ENCODE assay signal across 8 mouse cellular contexts in genomic region chr7:139979011-139979719, GRCm38 (mm10). TPM values are rescaled to one million over a fixed set of nuclear protein-coding genes. Genes with fewer than 3 reads are reported as not detected.
A peak's percentile ranks its signal among the peaks of the same experiment; 100 is the strongest.
DNase-seq lines count a peak whose midpoint lies in the region; ATAC-seq lines count a peak whose summit lies in the region.

No protein-coding gene starts in this region.

- DNase-seq in layer of hippocampus, adult 18-20 months (ENCODE audit: low spot score in 2 of 2), result peak; percentile 23 to 30
- no peak for DNase-seq in layer of hippocampus, adult 8-10 months (ENCODE audit: low spot score in 2 of 2)
- peak; percentile 16 to 17 for DNase-seq in cerebellum, postnatal 25 days
- DNase-seq in liver, embryonic 13.5 days, result no peak
- DNase-seq in spleen, adult 18-20 months, result no peak
- DNase-seq in adrenal gland, adult 18-20 months (ENCODE audit: low spot score in 2 of 2), result no peak

- no peaks in the 10 kb centered on the region for H3K36me3 ChIP-seq in hindbrain, embryonic 12.5 days
- H3K36me3 ChIP-seq in liver, embryonic 13.5 days, result no peaks in the 10 kb centered on the region
- no peaks in the 10 kb centered on the region for H3K36me3 ChIP-seq in stomach, embryonic 14.5 days (ENCODE audit: control insufficient read depth, insufficient read depth, low read length)

- H3K4me2 ChIP-seq in hindbrain, embryonic 12.5 days (replicated peaks), result peak overlapping the region; percentile 84
- H3K4me2 ChIP-seq in liver, embryonic 13.5 days, result peak overlapping the region; percentile 79
- H3K4me2 ChIP-seq in stomach, embryonic 14.5 days (replicated peaks; ENCODE audit: low read depth, low read length), result peak overlapping the region; percentile 76

- ATAC-seq in hindbrain, embryonic 12.5 days (ENCODE audit: low FRiP score), result peak; percentile 62
- peak; percentile 17; the same call in 1 of the 2 replicates for ATAC-seq in liver, embryonic 13.5 days (ENCODE audit: low read depth)
- 0 out of 2 replicates have a peak, but pooled peaks have one; percentile 51 for ATAC-seq in stomach, embryonic 14.5 days (ENCODE audit: insufficient number of reproducible peaks, insufficient read depth, low FRiP score, low read depth)

- peak overlapping the region; percentile 59 for H3K4me3 ChIP-seq in hindbrain, embryonic 12.5 days
- peak overlapping the region; percentile 58 for H3K4me3 ChIP-seq in liver, embryonic 13.5 days (replicated peaks)
- peak overlapping the region; percentile 51 for H3K4me3 ChIP-seq in stomach, embryonic 14.5 days (ENCODE audit: low read depth, low read length)

- H3K9ac ChIP-seq in hindbrain, embryonic 12.5 days, result peak overlapping the region; percentile 66
- no peak overlapping the region for H3K9ac ChIP-seq in liver, embryonic 13.5 days
- no peak overlapping the region for H3K9ac ChIP-seq in stomach, embryonic 14.5 days (replicated peaks; ENCODE audit: low read depth, low read length)

- no peaks in the 10 kb centered on the region; the same call in 1 of the 2 replicates for H3K27me3 ChIP-seq in hindbrain, embryonic 12.5 days
- no peaks in the 10 kb centered on the region for H3K27me3 ChIP-seq in liver, embryonic 13.5 days
- no peaks in the 10 kb centered on the region for H3K27me3 ChIP-seq in stomach, embryonic 14.5 days (ENCODE audit: control insufficient read depth, insufficient read depth, low read length)

- 48% methylated on average over 13 of the region's 13 CpGs for whole genome bisulfite sequencing in hindbrain, embryonic 12.5 days
- 32% methylated on average over 13 of the region's 13 CpGs for WGBS in liver, embryonic 13.5 days (ENCODE audit: insufficient replicate concordance)
- WGBS in stomach, embryonic 14.5 days, result 41% methylated on average over 13 of the region's 13 CpGs

- peaks cover 13% of the 10 kb centered on the region for H3K4me1 ChIP-seq in hindbrain, embryonic 12.5 days
- peaks cover 12% of the 10 kb centered on the region for H3K4me1 ChIP-seq in liver, embryonic 13.5 days (replicated peaks)
- no peaks in the 10 kb centered on the region for H3K4me1 ChIP-seq in stomach, embryonic 14.5 days (ENCODE audit: control insufficient read depth, insufficient read depth, low read length)

- H3K27ac ChIP-seq in hindbrain, embryonic 12.5 days, result no peak overlapping the region
- H3K27ac ChIP-seq in liver, embryonic 13.5 days, result no peak overlapping the region
- H3K27ac ChIP-seq in stomach, embryonic 14.5 days (ENCODE audit: low read length), result no peak overlapping the region

- H3K9me3 ChIP-seq in hindbrain, embryonic 12.5 days (replicated peaks), result no peaks in the 10 kb centered on the region
- no peaks in the 10 kb centered on the region for H3K9me3 ChIP-seq in liver, embryonic 13.5 days (replicated peaks)
- no peaks in the 10 kb centered on the region for H3K9me3 ChIP-seq in stomach, embryonic 14.5 days (ENCODE audit: control insufficient read depth, low read depth, low read length)

RNA-seq across cellular contexts. Expression of gene 6430531B16Rik, which starts 0.6 kb away (rescaled TPM):
- 1 to 10 TPM in 1 of 2 experiments, under 1 TPM in 1; 0.99 to 1.5 TPM for total RNA-seq in layer of hippocampus, adult 18-20 months (2021)
- 1 to 10 TPM; 1.2 to 1.9 (median 1.6) TPM for total RNA-seq in layer of hippocampus, adult 8-10 months (2022)
- 0.77 and 1.2 TPM in 2 replicates for polyA plus RNA-seq in hindbrain, embryonic 12.5 days (2016; fragmentation: Nextera tagmentation; extraction: Ambion mirVana)
- polyA plus RNA-seq in liver, embryonic 13.5 days (2015; fragmentation: Nextera tagmentation; extraction: Ambion mirVana), result not detected in 2 replicates
- polyA plus RNA-seq in stomach, embryonic 14.5 days (2014; fragmentation: Nextera tagmentation; extraction: Ambion mirVana), result 0.28 and 0.49 TPM in 2 replicates
- total RNA-seq in adrenal gland, adult 18-20 months (2021), result not detected

RNA-seq across cellular contexts. Expression of gene Adam8, which starts 13.2 kb away (rescaled TPM):
- total RNA-seq in layer of hippocampus, adult 18-20 months (2021), result 1 to 10 TPM; 3.2 to 4.7 TPM
- total RNA-seq in layer of hippocampus, adult 8-10 months (2022), result 1 to 10 TPM; 3.0 to 7.2 (median 4.5) TPM
- polyA plus RNA-seq in hindbrain, embryonic 12.5 days (2016; fragmentation: Nextera tagmentation; extraction: Ambion mirVana), result 3.4 and 3.5 TPM in 2 replicates
- polyA plus RNA-seq in liver, embryonic 13.5 days (2015; fragmentation: Nextera tagmentation; extraction: Ambion mirVana), result 0.27 and 0.46 TPM in 2 replicates
- 2.4 and 2.8 TPM in 2 replicates for polyA plus RNA-seq in stomach, embryonic 14.5 days (2014; fragmentation: Nextera tagmentation; extraction: Ambion mirVana)
- total RNA-seq in adrenal gland, adult 18-20 months (2021), result 1 to 10 TPM; 1.9 to 6.9 TPM

RNA-seq across cellular contexts. Expression of gene Utf1, which starts 35.6 kb away (rescaled TPM):
- total RNA-seq in layer of hippocampus, adult 18-20 months (2021), result not detected
- not detected for total RNA-seq in layer of hippocampus, adult 8-10 months (2022)
- polyA plus RNA-seq in hindbrain, embryonic 12.5 days (2016; fragmentation: Nextera tagmentation; extraction: Ambion mirVana), result not detected in 2 replicates
- not detected in 2 replicates for polyA plus RNA-seq in liver, embryonic 13.5 days (2015; fragmentation: Nextera tagmentation; extraction: Ambion mirVana)
- polyA plus RNA-seq in stomach, embryonic 14.5 days (2014; fragmentation: Nextera tagmentation; extraction: Ambion mirVana), result not detected in 2 replicates
- not detected for total RNA-seq in adrenal gland, adult 18-20 months (2021)

RNA-seq across cellular contexts. Expression of gene Zfp511, which starts 57.0 kb away (rescaled TPM):
- total RNA-seq in layer of hippocampus, adult 18-20 months (2021), result 10 to 100 TPM; 23.8 to 24.2 TPM
- 10 to 100 TPM; 21.2 to 27.8 (median 27.0) TPM for total RNA-seq in layer of hippocampus, adult 8-10 months (2022)
- 45.6 and 45.9 TPM in 2 replicates for polyA plus RNA-seq in hindbrain, embryonic 12.5 days (2016; fragmentation: Nextera tagmentation; extraction: Ambion mirVana)
- polyA plus RNA-seq in liver, embryonic 13.5 days (2015; fragmentation: Nextera tagmentation; extraction: Ambion mirVana), result 22.9 and 23.6 TPM in 2 replicates
- polyA plus RNA-seq in stomach, embryonic 14.5 days (2014; fragmentation: Nextera tagmentation; extraction: Ambion mirVana), result 40.6 and 43.5 TPM in 2 replicates
- total RNA-seq in adrenal gland, adult 18-20 months (2021), result 10 to 100 TPM; 16.3 to 23.5 TPM

RNA-seq across cellular contexts. Expression of gene Tubgcp2, which starts 57.3 kb away (rescaled TPM):
- 10 to 100 TPM; 34.1 to 35.4 TPM for total RNA-seq in layer of hippocampus, adult 18-20 months (2021)
- 10 to 100 TPM; 36.0 to 39.0 (median 36.7) TPM for total RNA-seq in layer of hippocampus, adult 8-10 months (2022)
- 65.8 and 70.6 TPM in 2 replicates for polyA plus RNA-seq in hindbrain, embryonic 12.5 days (2016; fragmentation: Nextera tagmentation; extraction: Ambion mirVana)
- polyA plus RNA-seq in liver, embryonic 13.5 days (2015; fragmentation: Nextera tagmentation; extraction: Ambion mirVana), result 28.8 and 31.3 TPM in 2 replicates
- polyA plus RNA-seq in stomach, embryonic 14.5 days (2014; fragmentation: Nextera tagmentation; extraction: Ambion mirVana), result 59.3 and 60.3 TPM in 2 replicates
- 10 to 100 TPM; 18.5 to 22.8 TPM for total RNA-seq in adrenal gland, adult 18-20 months (2021)

Comparison
In these comparisons a context has a peak if more than half of its experiments do, and no peak if none do; other contexts are left out.
1. DNase-seq: peak in layer of hippocampus, adult 18-20 months (2 of 2) and cerebellum, postnatal 25 days (2 of 2); none in layer of hippocampus, adult 8-10 months (0 of 2), liver, embryonic 13.5 days (single experiment), spleen, adult 18-20 months (0 of 2) and adrenal gland, adult 18-20 months (0 of 2).
2. Peak in every context shown above with its lines, with median percentiles within 50 percentile points of each other: ATAC-seq, H3K4me2 ChIP-seq and H3K4me3 ChIP-seq.